Mouse (Mus musculus): Measurements from ENCODE around the gene Sema4c.

Gene Sema4c

GRCm38 (mm10) chr1:36558031-36558993 lies at the start of gene Sema4c:
Gene Sema4c, minus strand, starts transcription at chr1:36558349.
- DNase-seq: peak; percentile 88

GRCm38 (mm10) chr1:36606951-36607350 lies 48.8 kb upstream of the Sema4c start:
- DNase-seq: no peak

GRCm38 (mm10) chr1:36604254-36605156 lies 46.4 kb upstream of the Sema4c start:
- DNase-seq: no peak

GRCm38 (mm10) chr1:36603361-36603760 lies 45.2 kb upstream of the Sema4c start:
- no peak for DNase-seq

- no peak for DNase-seq
Observed at GRCm38 (mm10) chr1:36602271-36602670, 44.1 kb upstream of the Sema4c start.

GRCm38 (mm10) chr1:36598411-36598810 lies 40.3 kb upstream of the Sema4c start:
- no peak for DNase-seq

- DNase-seq: peak; percentile 85
Observed at GRCm38 (mm10) chr1:36596114-36596513, 38.0 kb upstream of the Sema4c start.

GRCm38 (mm10) chr1:36595167-36595931 lies 37.2 kb upstream of the Sema4c start:
- peak; percentile 41 for DNase-seq

- DNase-seq: no peak
Observed at GRCm38 (mm10) chr1:36593099-36593498, 35.0 kb upstream of the Sema4c start.

GRCm38 (mm10) chr1:36591408-36591807 lies 33.3 kb upstream of the Sema4c start:
- DNase-seq: no peak

GRCm38 (mm10) chr1:36590664-36591063 lies 32.5 kb upstream of the Sema4c start:
- DNase-seq: no peak

- no peak for DNase-seq
Observed at GRCm38 (mm10) chr1:36589486-36589885, 31.3 kb upstream of the Sema4c start.

- DNase-seq: peak; percentile 40
Observed at GRCm38 (mm10) chr1:36588476-36589450, 30.6 kb upstream of the Sema4c start.

GRCm38 (mm10) chr1:36587860-36588259 lies 29.7 kb upstream of the Sema4c start:
- DNase-seq: no peak

GRCm38 (mm10) chr1:36586288-36586687 lies 28.1 kb upstream of the Sema4c start:
- DNase-seq: no peak

- no peak for DNase-seq
Observed at GRCm38 (mm10) chr1:36583408-36584116, 25.4 kb upstream of the Sema4c start.

- DNase-seq: no peak
Observed at GRCm38 (mm10) chr1:36582211-36582610, 24.1 kb upstream of the Sema4c start.

- no peak for DNase-seq
Observed at GRCm38 (mm10) chr1:36581260-36581659, 23.1 kb upstream of the Sema4c start.

- peak; percentile 75 for DNase-seq
Observed at GRCm38 (mm10) chr1:36580384-36581207, 22.4 kb upstream of the Sema4c start.

GRCm38 (mm10) chr1:36579974-36580383 lies 21.8 kb upstream of the Sema4c start:
- DNase-seq: peak; percentile 45
